Mouse (Mus musculus): ENCODE measurements around the gene Matn1. TPM values are rescaled to one million over a fixed set of nuclear protein-coding genes. Genes with fewer than 3 reads are reported as not detected.

The Matn1 gene
- polyA plus RNA-seq, 1 experiment, result not detected

- WGBS, result 50% methylated on average over 12 of the region's 12 CpGs
- DNase-seq (ENCODE audit: low read depth, low spot score), result no peak
Measured at GRCm38 (mm10) chr4:130915006-130915667, 29.0 kb upstream of the Matn1 start.

- no peak for DNase-seq (ENCODE audit: low read depth, low spot score)
Measured at GRCm38 (mm10) chr4:130915668-130916035, 28.5 kb upstream of the Matn1 start.

DNA sequence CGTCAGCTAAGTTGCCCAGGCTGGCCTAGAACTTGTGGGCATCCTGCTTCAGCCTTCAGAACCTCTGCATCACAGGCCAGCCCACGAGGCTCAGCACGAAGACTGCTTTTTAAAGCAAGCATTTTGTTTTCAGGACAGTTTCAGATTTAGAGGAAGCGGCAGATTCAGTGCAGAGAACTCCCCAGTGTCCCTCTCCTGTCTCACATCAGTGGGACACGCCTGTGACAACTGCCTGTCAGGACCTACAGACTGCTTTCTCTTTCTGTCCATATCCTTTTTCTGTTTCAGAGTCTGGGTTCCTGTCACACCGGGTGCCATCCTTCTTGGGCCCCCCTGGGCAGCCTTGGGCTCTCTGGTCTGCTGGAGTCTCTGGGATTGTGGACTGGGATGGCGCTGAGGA, 27.5 kb upstream of the Matn1 start:
- WGBS, result 67% methylated on average over 7 of the region's 7 CpGs
- no peak for DNase-seq (ENCODE audit: low read depth, low spot score)

More at GRCm38 (mm10) chr4:130915668-130916035, 28.5 kb upstream of the Matn1 start:
- WGBS, result 65% methylated on average over 7 of the region's 7 CpGs

DNA sequence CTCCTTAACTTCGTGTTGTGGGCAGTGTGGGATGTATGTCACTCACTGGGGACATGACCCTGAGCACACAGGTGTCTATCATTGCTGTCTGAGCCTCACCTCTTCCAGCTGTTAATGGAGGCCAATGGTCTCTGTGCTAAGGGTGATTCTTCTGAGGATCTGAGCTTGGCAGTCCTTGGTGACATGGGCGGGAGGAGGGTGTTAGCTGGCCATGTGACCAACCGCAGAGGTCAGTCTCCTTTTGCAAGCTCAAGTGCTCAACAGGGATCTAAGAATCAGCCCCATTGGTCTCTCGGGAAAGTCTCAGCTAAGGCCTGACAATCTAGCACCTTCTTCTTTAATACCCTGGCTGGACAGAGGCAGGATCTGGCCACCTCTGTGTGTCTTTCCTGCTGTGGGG, 26.6 kb upstream of the Matn1 start:
- WGBS, result 46% methylated on average over 4 of the region's 4 CpGs
- DNase-seq (ENCODE audit: low read depth, low spot score), result no peak

- WGBS, result 72% methylated on average over 10 of the region's 10 CpGs
- no peak for DNase-seq (ENCODE audit: low read depth, low spot score)
Measured at GRCm38 (mm10) chr4:130918805-130919749, 25.1 kb upstream of the Matn1 start.

- 65% methylated on average over 9 of the region's 9 CpGs for WGBS
- DNase-seq (ENCODE audit: low read depth, low spot score), result no peak
Measured at GRCm38 (mm10) chr4:130919750-130920356, 24.3 kb upstream of the Matn1 start.

DNA sequence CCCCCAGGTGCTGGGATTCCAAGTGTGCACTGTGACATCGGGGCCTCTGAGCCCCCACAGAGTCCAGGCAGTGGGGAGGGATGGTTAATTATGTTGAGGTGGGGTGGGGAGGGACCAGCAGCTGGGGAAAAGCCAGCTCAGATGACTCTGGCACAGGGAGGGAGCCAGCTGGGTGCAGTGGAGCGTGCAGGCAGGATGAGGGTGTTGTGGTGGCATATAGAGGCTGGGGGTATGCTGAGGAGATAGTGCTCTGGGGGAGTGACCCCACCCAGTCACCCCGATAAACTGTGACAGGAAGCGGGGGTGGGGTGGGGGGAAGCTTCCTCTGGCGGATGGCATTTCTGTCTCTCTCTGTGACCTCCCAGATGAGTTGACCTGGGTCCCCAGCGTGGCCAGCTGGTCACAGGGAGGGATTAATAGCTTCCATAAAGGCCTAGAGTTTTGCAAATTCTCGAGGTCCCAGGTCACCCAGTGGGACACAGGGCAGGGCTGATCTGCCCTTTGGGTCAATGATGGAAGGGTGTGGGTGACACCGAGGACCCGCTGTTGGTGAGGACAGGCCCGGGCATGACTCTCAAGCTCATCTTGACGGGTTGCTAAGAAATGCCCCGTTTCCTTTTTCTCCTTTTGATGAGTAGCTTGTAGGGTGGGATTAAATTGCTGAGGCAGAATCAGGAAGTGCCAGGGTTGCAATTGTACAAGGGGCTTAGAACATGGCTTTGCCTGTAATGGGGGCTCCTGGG, 23.1 kb upstream of the Matn1 start:
- no peak for DNase-seq (ENCODE audit: low read depth, low spot score)
- WGBS, result 42% methylated on average over 12 of the region's 12 CpGs

DNA sequence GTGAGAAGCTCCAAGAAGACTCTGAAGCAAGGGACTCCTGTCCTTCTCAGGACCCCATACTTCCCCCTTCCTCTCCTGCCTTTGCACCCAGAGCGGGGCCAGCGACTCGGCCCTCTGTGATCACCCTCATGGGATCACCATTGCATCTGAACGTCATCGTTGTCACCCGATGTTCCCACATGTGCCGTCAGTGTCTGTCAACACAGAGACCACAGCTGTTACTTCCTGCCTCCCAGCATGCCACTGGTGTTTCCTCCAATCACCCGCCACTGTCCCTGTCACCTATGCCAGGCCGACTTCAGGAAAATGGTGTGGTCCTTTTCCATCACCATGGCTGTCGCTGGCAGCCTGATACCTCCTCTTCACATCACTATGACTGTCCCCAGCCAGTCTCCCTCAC, 22.2 kb upstream of the Matn1 start:
- WGBS, result 78% methylated on average over 10 of the region's 10 CpGs
- no peak for DNase-seq (ENCODE audit: low read depth, low spot score)

DNA sequence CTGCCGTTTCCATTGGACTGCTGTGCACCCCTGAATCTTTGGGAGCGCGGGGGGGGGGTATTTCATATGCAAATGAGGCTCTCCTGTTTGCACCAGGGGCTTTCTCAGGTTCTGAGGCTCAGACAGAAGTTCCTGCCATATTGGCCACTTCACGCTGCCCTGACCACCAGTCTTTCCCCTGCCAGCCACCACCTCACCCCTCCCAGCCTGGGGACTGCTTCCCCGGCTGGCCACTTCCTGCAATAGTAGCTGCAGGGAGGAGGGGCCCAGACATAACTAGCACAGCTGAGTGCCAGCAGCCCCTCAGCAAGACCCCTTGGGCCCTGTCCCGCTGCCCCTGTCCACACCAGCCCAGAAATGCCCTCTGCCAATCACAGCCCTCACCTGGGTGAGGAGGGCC, 17.9 kb upstream of the Matn1 start:
- no peak for DNase-seq (ENCODE audit: low read depth, low spot score)
- 56% methylated on average over 6 of the region's 6 CpGs for WGBS

DNA sequence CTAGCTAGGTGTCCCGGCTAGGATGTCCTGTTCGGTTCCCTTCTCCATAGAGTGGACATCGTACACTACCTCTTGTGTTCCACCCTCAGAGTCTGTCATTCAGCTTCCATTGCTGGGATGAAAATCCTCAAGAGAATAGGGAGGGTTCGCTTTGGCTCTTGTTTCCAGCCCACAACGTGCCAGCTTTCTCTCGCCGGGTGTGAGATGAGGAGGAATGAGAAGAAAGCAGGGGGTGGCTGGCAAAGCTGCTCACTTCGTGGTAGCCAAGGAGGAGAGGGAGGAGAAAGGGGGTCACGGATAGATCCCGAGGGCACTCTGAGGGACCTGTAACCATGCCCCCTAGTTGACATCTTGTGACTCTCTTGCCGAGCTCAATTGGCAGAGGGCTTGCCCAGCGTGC, 16.4 kb upstream of the Matn1 start:
- 84% methylated on average over 12 of the region's 12 CpGs for WGBS
- DNase-seq (ENCODE audit: low read depth, low spot score), result no peak

- no peak for DNase-seq (ENCODE audit: low read depth, low spot score)
- WGBS, result 43% methylated on average over 14 of the region's 14 CpGs
Measured at GRCm38 (mm10) chr4:130942644-130943043, 1.5 kb upstream of the Matn1 start.

DNA sequence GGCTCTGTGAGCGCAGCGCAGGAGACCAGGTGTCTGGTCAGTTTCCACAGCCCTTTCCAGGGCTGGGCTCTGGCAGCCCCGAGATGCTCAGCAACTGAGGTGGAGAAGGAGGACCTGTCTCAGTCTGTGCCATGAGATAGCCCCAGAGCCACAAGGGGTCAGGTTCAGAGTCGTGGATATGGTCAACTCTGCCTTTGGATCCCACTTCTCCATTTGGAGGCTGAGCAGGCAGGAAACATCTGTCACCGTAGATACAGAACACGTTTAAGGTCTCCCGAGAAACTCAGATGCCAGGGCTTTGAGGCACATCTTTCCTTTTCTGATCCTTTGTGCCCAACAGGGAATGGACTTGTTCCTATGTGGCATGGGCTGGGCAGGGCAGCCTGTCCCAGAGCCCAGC, 594 bp downstream of the Matn1 start:
- 74% methylated on average over 7 of the region's 7 CpGs for WGBS

GRCm38 (mm10) chr4:130947094-130947647, 3.0 kb downstream of the Matn1 start:
- no peak for DNase-seq (ENCODE audit: low read depth, low spot score)
- WGBS, result 11% methylated on average over 13 of the region's 13 CpGs

More for the DNA sequence above, 594 bp downstream of the Matn1 start:
- no peak for DNase-seq (ENCODE audit: low read depth, low spot score)

DNA sequence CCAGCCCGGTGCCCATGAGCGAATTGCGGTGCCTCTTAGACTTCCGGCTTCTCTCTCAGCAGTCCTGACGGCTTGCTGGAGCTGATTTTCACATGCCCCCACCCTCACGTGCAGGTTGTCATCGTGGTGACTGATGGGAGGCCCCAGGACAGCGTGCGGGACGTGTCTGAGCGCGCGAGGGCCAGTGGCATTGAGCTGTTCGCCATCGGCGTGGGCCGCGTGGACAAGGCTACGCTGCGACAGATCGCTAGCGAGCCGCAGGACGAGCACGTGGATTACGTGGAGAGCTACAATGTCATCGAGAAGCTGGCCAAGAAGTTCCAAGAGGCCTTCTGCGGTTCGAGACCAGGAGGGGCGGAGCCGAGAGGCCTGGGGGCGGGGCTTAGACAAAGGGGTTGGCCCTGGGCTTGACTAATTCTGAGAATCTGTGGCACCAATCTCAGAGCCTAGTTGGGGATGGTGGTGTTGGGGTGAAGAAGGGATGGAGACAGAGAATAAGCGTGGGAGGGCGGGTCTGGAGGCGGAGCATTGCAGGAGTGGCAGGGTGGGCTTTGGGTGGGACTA, 5.7 kb downstream of the Matn1 start:
- DNase-seq (ENCODE audit: low read depth, low spot score), result no peak
- WGBS, result 82% methylated on average over 35 of the region's 35 CpGs

GRCm38 (mm10) chr4:130952531-130952930, 8.3 kb downstream of the Matn1 start:
- 19% methylated on average over 17 of the region's 17 CpGs for WGBS
- no peak for DNase-seq (ENCODE audit: low read depth, low spot score)

DNA sequence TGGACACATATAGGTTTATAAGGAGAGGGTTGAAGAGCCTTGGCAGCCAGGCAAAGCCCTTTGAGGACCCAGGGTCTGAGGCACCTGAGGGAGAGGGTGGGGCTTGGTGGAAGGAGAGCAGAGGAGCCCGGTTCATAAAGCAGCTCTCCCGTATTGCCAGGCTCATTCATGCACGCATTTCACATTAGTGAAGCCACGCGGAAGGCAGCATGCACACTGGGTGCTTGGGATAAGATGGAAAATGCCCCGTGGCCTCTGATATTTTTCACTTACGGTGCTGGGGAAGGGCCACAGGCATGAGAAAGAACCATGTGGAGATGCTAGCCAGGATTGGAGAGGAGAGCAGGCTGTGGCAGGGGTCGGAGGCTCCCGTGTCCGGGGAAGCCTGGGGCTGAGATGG, 13.0 kb downstream of the Matn1 start:
- no peak for DNase-seq (ENCODE audit: low read depth, low spot score)
- WGBS, result 75% methylated on average over 10 of the region's 10 CpGs

GRCm38 (mm10) chr4:130958812-130959211, 14.6 kb downstream of the Matn1 start:
- no peak for DNase-seq (ENCODE audit: low read depth, low spot score)
- 55% methylated on average over 5 of the region's 5 CpGs for WGBS

GRCm38 (mm10) chr4:130959678-130960077, 15.5 kb downstream of the Matn1 start:
- no peak for DNase-seq (ENCODE audit: low read depth, low spot score)
- 49% methylated on average over 6 of the region's 6 CpGs for WGBS

GRCm38 (mm10) chr4:130960118-130960734, 16.0 kb downstream of the Matn1 start:
- WGBS, result 19% methylated on average over 9 of the region's 9 CpGs

More at GRCm38 (mm10) chr4:130960118-130960734, 16.0 kb downstream of the Matn1 start:
- peak; percentile 11 for DNase-seq (ENCODE audit: low read depth, low spot score)
